Mouse (Mus musculus): ENCODE data around the gene Lmf1.

Gene Lmf1

DNA sequence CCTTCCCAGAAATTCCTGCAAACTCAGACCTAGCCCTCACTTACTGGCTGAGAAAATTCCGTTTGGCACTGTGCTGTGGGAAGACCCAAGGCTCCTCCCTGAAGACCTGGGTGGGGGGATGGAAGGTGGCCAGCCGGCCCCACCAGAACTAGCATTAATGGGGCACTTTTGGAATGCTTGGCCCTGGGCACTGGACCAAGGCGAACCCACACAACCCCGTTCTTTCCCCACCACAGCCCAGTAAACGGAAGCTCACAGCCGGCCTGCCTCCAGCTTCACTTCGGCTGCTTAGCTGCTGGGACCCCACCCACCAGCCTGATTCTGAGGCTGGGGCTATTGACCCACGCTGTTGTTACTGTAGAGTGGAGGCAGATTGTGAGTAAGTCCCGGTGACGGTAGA, 10.7 kb upstream of the Lmf1 start:
- no peak for DNase-seq (ENCODE audit: low spot score)

DNA sequence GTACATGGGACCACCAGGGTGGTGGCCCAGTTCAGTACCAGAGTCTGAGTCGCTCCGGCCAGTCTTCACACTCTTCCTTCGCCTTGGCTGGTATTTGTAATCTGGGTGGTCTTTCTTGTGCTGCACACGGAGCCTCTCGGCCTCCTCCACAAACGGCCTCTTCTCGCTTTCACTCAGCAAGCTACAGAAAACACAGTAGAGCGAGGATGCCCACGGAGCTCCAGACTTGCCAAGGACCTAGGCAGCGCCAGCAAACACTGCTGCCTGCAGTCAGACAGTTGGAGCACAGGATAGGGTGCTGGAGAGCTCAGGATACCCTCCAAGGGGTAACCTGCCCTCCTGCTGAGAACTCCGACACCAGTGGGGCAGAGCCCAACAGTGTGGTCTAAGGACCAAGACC, 10.0 kb upstream of the Lmf1 start:
- DNase-seq (ENCODE audit: low spot score): no peak

DNA sequence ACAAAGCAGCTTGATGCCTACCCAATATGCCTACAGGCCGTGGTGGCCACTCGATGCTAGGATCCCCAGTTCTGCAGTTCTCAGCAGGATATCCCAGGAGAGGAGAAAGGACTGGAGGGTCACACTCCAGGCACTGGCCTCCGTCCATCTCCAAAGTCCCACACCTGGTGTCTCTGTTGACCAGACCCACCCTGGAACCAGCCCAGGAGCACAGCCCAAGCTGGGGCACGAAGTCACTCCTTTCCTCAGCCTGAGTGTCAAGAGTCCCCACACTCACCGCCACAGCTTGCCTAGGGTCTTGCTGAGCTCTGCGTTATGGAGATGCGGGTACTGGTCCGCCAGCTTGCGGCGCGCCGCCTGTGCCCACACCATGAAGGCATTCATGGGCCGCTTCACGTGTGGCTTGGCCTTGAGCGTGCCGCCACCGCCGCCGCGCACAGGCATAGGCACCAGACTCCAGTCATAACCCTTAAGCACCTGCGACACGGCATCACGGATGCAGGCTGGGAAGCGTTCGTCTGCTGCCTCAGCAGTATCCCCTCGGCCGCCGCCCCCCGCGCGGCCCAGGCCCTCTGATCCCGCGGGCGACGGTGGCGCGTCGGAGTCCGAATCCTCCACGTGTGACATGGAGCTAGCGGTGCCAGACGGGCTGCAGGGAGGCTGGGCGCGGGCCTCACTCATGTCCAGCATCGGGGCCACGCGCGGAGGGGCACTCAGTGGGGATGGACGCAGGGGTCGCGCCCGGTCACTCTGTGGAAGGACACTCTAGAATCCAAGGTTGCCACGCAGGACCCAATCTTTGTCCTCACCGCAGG, 8.8 kb upstream of the Lmf1 start:
- no peak for DNase-seq (ENCODE audit: low spot score)

DNA sequence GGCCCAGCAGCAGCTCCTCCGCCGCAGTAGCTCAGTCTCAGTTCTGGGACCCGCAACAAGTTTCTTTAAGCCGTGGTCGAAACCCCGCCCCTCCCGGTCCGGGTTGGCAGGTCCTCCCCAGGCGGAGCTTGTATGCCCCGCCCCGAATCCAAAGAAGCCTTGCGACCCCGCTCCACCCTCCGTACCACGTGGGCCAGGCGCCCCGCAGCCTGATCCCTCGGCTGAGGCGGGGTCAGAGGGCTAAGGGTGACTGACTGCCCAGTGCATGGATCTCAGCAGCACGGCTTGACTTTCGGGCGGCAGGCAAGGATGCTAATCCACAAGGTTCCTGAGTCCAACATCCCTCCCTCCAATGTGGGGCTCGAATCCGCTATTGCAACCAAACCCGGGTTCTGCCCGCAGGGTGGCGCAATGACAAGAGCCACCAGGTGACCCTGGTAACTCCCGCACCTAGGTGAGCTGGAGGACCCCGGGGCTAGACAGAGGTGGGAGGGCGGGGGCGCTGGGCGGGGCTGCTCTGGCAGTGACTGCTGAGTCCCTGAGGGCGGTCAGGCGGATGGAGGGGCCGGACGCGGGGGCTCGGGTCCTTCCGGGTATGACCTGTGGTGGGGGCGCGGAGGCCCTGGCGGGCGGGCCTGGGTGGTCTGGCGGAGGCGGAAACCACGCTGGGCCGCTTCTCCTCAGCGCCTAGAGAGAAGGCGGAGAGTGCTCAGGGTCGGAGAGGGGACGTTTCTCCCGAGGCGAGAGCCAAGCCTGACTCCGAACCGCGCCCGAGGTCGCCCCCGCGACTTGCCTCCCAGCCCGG, 8.0 kb upstream of the Lmf1 start, which contains the start of gene Sox8:
Gene Sox8 (minus strand): TSS at position 39 of the 805 bp plus-strand sequence.
- peak; percentile 21 for DNase-seq (ENCODE audit: low spot score)

DNA sequence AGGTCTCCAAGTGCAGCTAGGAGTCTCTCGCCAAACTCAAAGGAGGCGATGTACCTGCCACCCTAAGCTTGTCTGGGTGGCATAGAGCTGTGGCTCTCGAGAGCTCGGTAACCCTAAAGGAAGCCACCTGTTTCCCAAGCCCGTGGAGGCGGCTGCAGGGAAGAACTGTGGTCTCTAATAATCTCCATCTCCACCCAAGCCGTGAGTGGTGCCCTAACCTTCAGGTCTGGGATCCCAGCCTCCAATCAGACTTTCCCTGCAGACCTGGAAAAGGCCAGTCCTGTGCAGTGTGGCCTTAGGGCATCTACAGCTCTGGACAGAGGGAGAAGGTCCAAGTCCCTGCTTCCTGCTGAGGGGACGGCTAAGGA, 7.4 kb upstream of the Lmf1 start:
- DNase-seq (ENCODE audit: low spot score): no peak

DNA sequence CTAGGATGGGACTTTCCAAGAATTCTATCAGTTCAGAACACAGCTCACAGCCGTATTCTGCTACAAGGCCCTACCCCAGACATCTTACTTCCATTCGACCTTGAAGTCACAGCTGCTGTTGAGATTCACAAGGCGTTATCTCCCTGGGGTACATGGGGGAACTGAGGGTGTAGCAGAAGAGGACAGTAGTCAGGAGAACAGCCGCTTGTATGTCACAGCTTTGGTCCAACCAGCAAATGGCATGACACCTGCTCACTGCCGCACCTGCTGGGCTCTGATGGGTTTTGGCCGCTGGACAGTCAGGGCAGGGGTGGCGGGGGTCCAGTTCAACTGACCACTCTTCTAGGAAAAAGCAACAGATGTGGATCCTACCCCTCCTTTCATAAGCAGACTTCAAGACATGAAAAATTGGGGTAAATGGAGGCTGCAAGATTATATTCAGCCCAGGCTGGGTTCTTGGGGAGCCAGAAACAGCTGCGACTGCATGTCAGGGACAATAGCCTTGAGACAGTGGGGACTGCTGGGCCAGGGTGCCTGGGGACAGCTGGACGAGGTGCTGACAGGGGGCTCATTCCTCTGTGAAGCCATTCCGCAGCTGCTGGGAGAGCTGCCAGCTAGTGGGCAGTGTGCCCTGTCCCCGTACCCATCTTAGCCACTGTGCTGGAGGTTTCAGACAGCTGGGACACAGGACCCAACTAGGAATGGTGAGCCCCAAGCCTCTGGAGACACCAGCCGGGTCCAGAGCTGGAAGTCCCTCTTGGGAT, 3.5 kb upstream of the Lmf1 start:
- DNase-seq (ENCODE audit: low spot score): no peak

DNA sequence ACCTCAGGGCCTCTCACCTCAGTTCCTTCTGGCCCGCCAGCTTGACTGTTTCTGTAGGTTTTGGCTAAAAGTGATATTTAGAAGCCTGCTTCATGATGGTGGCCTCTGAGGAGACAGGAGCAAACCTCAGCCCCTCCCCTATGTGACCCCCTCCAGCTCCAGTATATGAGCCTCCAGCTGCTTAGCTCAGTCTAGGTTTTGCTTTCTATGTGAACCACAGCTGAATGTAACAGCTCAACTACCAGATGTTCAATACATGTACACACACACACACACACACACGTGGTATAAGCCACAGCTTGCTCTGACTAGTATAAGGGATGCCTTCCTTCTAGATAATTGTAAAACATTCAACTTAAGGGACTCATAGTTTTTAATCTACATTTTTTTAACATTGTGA, 2.9 kb upstream of the Lmf1 start:
- no peak for DNase-seq (ENCODE audit: low spot score)

DNA sequence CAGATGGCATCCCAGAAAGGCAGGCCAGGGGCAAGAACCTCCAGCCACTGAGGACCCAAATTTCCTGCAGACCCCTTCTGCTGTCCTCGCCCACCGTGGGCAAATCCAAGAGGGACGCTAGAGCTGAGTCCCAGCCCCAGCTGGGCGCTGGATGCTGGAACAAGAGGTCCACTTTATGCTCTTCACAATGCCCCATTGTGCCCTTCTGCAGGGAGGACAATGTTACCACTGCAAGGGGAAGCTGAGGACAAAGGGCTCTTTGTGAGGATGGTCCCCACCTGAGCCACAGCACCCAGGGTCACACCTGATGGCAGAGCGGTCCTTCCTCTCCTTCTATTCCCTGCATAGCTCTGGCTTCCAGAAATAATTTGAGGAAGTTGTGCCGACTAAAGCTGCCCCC, 1.6 kb upstream of the Lmf1 start:
- no peak for DNase-seq (ENCODE audit: low spot score)

DNA sequence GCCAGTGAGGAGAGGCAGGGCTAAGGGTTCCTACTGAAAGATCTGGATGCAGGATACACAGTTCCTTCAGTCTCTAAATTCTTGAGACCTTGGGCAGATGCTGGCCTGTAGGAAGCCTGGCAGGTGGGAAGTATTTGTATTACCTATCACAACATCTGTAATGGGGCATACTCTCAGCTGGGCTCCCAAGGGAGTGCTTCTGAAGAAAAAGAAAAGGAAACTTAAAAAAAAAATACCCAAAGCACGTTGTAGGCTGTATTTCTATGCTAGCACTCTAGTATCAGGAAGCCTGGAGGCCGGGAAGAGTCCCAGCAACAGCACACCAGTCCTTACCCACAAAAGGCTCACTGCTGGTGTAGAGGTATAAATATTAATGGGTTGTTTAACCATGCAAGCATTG, 1.2 kb upstream of the Lmf1 start:
- DNase-seq (ENCODE audit: low spot score): no peak

DNA sequence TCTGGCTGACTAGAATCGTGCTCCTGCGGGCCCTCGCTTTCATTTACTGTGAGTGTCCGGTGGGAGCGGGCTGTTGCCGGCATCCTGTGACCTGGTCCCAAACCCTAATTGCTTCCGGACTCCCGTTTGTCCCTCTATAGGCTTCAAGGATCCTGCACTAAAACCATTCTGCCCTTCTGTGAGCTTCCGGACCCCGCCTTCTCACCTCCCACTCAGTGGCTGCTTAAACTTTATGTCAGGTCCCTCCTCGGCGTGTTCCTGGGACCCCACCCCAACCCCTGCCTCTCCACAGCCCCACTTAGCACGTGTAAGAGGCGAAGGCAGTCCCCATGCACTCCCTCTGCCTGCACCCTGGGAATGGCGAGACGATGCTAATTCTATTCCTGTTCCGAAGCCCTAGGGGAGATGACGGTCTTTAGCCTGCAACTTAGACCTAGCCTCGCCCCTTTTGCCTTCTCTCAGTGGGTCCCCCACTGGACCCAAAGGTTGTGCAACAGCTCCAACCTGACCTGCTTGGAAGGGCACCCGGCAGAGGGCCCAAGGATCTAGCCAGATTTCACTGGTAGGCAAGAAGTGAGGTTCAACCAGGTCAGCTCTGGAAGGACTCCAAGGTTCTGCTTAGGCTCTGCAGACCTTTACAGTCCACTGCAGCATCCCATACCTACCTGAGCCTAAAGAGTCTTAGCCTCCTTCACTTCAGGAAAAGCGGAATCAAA, 605 bp downstream of the Lmf1 start:
- DNase-seq (ENCODE audit: low spot score): no peak

DNA sequence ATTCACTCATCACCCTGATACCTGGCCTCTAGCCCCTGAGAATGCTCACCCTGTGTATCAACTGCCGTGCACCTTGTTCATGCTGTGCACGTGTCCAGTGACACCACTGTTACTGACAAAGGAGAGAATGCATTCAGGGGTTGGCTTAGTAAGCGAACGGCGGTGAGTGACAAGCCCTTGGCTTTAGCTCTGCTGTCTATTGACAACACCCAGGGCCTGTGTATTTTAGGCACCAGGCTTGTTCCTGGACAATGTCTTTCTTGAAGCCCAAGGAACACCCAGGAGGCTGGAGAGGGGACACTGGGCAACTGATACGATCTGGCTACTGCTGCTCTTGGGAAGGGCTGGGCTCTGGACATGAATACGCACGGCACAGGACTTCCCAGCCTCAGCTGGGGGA, 3.2 kb downstream of the Lmf1 start:
- DNase-seq (ENCODE audit: low spot score): no peak

DNA sequence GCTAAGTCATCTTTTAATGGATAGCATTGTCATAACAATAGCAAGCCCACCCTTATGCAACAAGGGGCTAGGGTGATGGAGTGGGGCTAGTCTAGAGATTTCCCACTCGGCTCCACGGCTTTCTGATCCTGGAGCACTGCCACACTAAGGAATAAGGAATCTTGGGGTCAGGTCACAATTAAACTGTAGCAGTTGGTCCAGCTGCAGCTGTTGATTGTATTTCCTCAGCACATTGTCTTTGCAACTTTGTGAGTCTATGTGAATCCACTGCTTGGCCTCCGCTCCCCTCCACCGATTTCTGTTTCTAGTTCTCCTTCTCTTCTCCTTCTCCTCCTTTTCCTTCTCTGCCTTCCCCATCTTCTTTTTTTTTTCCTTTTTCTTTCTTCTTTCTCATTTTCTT, 4.2 kb downstream of the Lmf1 start:
- DNase-seq (ENCODE audit: low spot score): no peak

DNA sequence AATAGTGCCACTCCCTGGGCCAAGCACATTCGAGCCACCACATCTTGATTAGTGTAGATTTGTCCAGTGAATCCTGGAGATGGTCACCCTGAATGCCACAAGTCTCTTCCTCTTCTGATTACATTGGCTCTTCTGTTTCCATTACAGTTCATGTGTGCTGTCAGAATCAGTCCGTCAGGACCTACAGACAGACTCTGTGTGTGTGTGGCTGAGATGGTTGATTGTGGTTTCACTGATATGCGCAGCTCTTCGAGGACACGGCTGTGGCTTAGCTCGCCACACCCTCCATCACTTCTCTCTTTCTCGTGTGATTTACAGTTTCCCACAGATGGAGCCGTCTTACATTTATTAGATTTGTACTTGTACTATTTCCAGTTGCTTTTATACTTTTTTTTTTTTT, 5.0 kb downstream of the Lmf1 start:
- DNase-seq (ENCODE audit: low spot score): no peak

DNA sequence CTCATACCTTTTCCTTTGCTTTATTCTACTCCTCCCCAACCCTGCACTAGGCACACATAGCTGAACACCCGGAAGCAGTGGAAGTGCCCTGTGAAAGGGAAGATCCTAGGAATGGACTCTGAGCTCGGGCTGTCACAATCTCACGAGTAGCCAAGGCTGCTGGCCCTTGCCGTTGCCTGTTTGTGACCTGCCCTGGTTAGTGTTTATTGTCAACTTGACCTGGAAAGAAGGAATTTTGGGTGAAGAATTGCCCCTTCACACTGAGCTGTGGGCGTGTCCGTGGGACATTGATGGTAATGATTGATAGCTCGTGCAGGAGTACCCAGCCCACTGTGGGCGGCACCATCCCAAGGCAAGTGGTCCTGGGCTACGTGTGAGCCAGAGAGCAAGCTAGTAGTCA, 5.8 kb downstream of the Lmf1 start:
- DNase-seq (ENCODE audit: low spot score): no peak

DNA sequence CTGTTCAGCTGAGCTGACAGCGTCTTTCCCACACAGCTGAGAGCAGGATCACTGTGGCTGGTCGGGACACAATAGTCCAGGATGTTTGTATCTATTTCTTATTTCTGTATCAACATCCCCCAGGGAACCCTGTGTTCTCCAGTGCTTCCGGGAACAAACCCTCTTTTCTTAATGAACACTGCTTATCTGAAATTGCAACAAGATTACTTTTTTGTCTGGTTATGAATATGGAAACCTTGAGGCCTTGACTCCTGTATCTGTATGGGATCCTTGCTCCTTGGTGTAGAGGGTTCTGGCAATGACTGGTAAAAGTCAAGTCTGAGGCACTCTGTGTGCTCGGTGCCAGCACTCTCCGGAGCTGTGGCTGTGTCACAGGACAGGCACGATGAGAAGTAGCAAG, 11.2 kb downstream of the Lmf1 start:
- no peak for DNase-seq (ENCODE audit: low spot score)

DNA sequence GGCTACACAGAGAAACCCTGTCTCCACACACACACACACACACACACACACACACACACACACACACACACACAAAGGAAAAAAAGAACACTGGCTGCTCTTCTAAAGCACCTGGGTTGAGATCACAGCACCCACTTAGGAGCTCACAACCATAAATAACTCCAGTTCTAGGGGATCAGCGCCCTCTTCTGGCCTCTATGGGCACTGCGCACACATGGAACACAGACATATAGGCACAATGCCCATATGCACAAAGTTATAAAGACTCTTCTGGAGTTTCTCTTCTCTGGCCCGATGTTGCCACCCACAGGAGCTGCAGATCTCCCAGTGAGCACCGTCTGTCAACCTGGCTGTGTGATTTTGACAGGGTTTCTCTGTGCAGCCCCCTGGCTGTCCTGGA, 12.1 kb downstream of the Lmf1 start:
- no peak for DNase-seq (ENCODE audit: low spot score)

DNA sequence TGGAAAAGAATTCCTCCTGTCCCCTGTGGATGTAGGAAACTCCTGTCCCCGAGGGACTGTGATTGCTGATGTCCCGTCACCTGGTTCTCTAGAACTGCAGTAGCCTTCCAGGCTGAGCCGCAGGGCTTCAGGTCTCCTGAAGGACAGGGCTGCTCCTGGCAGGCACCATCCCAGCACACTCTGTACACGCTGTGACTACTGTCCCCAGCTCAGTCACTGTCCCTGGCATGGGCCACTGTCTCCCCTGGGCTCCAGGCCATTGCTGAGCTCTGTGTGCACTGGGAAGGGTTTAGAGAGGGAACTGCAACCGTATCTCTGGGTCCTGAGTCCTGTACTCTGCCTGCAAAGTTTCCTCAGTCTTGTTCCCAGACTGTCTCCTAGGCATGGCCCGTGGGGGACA, 13.5 kb downstream of the Lmf1 start:
- no peak for DNase-seq (ENCODE audit: low spot score)

DNA sequence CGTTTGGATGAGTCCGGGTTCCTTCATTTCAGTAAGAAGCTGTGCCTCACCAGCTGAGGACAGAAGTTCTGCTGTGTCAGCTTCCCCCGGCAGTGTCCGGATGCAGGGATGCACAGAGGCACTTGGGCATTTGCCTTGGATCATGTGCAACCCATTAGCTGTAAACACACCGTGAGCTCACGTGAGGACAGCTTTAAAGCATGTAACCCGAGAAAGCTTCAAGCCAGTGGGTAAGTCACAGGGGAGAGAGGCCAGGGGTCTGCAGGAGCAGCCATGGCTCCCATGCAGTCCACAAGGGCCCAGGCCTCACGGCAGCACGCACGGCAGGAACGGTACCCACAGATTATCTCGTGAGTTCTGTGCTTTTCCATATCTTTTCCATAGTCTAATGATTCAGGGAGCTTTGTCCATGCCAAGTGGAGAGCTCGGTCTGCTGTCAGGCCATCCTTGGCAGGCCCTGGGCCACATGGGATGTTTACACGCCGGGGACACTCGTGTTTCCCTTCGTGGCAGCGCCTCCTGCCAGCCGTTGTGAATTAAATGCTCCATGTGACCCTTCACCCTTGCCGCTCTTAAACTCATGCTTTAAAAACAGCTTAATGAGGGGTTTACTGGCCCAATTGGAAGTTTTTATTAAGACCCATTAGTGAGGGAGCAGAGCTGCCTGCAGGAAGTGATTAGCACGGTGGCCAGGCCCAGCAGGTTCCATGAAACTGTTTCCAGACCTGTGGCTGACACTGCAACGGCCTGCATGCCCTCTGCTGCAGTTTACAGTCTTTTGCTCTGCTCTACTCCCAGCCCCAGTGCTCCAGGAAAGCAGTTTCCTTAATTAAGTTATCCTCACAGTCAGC, 14.8 kb downstream of the Lmf1 start:
- DNase-seq (ENCODE audit: low spot score): no peak

DNA sequence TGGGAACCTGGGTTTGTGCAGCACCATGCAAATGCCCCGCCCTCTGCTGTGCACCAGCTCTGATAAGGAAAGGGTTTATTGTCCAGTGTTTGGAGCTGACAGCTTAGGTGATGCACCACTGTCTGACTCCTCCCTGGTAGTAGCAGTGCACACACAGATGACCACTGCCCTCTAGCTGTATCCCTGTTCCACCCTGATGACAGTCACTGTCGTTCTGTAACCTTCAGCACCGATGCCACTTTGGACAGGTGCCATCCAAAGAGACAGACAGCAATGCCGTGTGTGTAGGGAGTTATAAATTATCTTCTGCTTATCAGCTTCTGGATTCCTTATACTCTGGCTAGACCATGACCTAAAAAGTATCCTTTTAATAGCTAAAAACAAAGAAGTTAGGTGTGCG, 16.6 kb downstream of the Lmf1 start:
- DNase-seq (ENCODE audit: low spot score): no peak

DNA sequence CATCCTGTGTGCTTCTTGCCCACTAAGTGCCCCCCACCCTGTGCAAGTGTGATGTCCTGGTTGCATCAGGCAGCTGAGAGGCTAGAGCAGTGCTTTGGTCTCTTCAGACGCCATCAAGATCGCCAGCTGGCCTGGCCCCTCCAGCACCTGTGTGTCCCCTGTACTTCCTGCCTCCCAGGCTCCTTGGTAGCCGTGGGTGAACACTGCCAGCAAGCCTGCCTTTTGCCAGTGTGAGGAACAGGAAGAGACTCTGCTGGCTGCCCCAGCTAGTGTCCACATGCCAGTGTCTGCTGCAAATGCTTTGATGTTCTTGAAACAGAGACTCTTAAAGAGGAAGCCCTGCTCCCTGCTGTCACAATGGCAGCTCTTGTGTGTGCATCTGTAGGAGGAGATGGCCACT, 18.7 kb downstream of the Lmf1 start:
- DNase-seq (ENCODE audit: low spot score): no peak

DNA sequence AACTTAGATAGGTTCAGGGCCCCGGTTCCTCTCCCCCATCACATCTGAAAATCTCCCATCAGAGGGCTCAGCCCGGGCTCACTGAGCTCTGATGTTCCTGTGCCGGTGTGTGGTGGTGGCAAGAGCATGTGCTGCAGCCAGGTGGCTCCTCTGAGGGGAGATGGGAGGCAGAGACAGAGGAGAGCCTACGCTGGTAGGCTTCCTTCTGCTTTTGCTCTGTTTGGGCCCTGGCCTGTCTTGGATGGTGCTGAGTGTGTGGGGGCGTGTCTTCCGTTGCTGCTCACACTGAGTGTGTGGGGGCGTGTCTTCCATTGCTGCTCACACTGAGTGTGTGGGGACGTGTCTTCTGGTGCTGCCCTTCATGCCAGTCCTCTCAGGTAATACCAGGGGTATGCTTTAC, 23.5 kb downstream of the Lmf1 start:
- no peak for DNase-seq (ENCODE audit: low spot score)

All from spleen, adult 12 weeks (tissue).